Mouse (Mus musculus) bone marrow, adult 2 months (tissue): ENCODE data around the gene Vpreb2.

Experiments
- CTCF ChIP-seq: fragments of 200-500 bp; IDR thresholded peaks from 2 replicates; pipeline ENCODE4 v1.5.1; 2011; ENCODE audit warnings: low read length, control low read depth; ENCODE audit not compliant: control insufficient read depth, insufficient read depth
- POLR2A ChIP-seq: fragments of 200-500 bp; IDR thresholded peaks from 2 replicates; pipeline ENCODE4 v1.6.1; 2011; ENCODE audit warnings: low read depth, mild to moderate bottlenecking, control low read depth, low read length, borderline replicate concordance; ENCODE audit not compliant: control insufficient read depth

DNA sequence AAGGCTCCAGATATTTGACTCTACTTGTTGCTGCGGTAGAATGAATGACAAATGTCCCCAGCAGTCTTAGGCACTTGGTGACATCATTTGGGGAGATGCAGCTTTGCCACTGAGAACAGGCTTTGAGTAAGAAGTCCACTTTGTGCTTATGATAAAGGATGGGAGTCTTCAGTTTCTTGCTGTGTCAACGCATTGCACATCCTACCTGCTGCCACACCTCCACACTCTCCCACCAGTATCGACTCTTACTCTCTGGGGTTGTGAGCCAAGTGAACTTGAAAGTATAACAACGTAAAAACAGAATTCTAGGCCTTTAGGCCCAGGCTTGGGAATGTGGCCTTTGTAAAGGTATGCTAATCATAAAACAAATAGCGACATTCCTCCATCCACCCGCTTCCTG lies 30.9 kb downstream of the Vpreb2 start:
- TF ChIP-seq POLR2A = no peak
- no peak for TF ChIP-seq CTCF
